Mouse (Mus musculus): ENCODE data around the gene Defb22. TPM values are rescaled to one million over a fixed set of nuclear protein-coding genes. Genes with fewer than 3 reads are reported as not detected.

Gene Defb22
- polyA plus RNA-seq, 1 experiment: not detected

- H3K36me3 ChIP-seq (ENCODE audit: control insufficient read depth, insufficient read depth): no peaks in the 10 kb centered on the region
- H3K4me3 ChIP-seq: no peak overlapping the region
- TF ChIP-seq POLR2AphosphoS2 (IDR thresholded peaks at IDR 0.05; ENCODE audit: insufficient read length, low read depth) (no peak), MAX (IDR thresholded peaks at IDR 0.05; ENCODE audit: low read depth) (no peak), CEBPB (IDR thresholded peaks at IDR 0.05; ENCODE audit: insufficient read depth, poor library complexity, severe bottlenecking) (no peak), REST (IDR thresholded peaks at IDR 0.05; ENCODE audit: insufficient read depth, insufficient read length) (no peak), TCF3 (IDR thresholded peaks at IDR 0.05; ENCODE audit: insufficient read length, low read depth) (no peak), SRF (IDR thresholded peaks at IDR 0.05; ENCODE audit: control insufficient read depth, insufficient read length, low read depth) (no peak), MYOD1 (IDR thresholded peaks at IDR 0.05; ENCODE audit: control insufficient read depth in 1 of 3, insufficient read length in 2 of 3, low read depth in 2 of 3) (no peak), USF1 (IDR thresholded peaks at IDR 0.05; ENCODE audit: low read depth) (no peak), MYOG (IDR thresholded peaks at IDR 0.05; ENCODE audit: control insufficient read depth in 1 of 3, insufficient read depth in 1 of 3, insufficient read length in 2 of 3, low read depth in 2 of 3) (no peak), POLR2A (IDR thresholded peaks at IDR 0.05; ENCODE audit: insufficient read length, low read depth) (no peak), TCF12 (IDR thresholded peaks at IDR 0.05; ENCODE audit: insufficient read depth, poor library complexity, severe bottlenecking) (no peak), E2F4 (IDR thresholded peaks at IDR 0.05; ENCODE audit: insufficient read depth) (no peak)
- no peak overlapping the region for H3K4me2 ChIP-seq (ENCODE audit: low read depth)
- H3K79me2 ChIP-seq (ENCODE audit: control insufficient read depth, insufficient read depth): no peaks in the 10 kb centered on the region
- no peak overlapping the region for H3ac ChIP-seq (ENCODE audit: control insufficient read depth, insufficient read length)
- peaks cover 14% of the 10 kb centered on the region for H3K27me3 ChIP-seq (ENCODE audit: control insufficient read depth, insufficient read depth, insufficient read length)
These were observed 51.0 kb downstream of the Defb22 start for GRCm38 (mm10) chr2:152438963-152439362.

DNA sequence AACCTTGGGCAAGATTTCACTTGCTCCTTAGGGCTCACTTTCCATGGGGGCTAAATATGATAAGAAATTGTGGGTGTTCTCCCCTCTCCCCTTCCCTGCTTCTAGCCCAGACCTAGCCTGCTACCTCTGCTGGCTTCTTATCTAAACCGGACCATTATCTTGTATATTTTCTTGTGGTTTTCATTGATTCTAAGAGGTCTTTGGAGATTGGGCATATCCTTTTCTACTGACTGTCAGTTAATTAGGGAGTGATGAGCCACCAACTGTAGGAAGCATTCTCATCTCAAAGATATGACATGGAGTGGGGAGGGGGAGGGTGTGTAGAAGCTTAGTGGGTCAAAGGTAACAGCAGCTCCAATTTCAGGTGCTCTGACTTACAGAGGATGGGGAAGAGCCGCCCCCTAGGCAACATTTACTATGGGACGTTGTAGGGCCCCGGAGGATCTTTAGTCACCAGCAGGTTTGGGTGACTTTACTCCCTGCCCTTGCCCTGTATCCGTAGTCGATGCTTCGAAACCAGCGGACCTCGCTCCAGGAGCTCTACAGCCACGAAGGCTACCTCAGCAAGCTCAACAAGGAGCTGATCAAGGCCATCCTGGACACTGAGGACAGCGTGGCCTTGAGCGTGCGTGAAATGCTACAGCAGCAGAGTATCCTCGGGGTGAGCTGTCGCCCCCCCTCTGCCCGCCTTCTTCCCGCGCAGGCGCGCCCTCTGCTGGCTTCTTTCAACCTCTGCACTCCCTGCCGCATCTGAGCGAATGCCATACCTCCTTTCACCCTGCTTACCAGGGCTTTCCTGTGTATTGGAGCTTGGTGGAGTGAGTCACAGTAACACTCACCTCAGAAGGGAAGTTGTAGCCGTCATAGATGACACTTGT lies 52.7 kb downstream of the Defb22 start:
- H3K79me2 ChIP-seq (ENCODE audit: control insufficient read depth, insufficient read depth): no peaks in the 10 kb centered on the region
- H3K4me3 ChIP-seq: no peak overlapping the region
- H3K36me3 ChIP-seq (ENCODE audit: control insufficient read depth, insufficient read depth): no peaks in the 10 kb centered on the region
- peak overlapping the region; percentile 53 for H3K4me2 ChIP-seq (ENCODE audit: low read depth)
- no peak overlapping the region for H3ac ChIP-seq (ENCODE audit: control insufficient read depth, insufficient read length)
- TF ChIP-seq TCF12 (IDR thresholded peaks at IDR 0.05; ENCODE audit: insufficient read depth, poor library complexity, severe bottlenecking): no peak
- TF ChIP-seq CEBPB (IDR thresholded peaks at IDR 0.05; ENCODE audit: insufficient read depth, poor library complexity, severe bottlenecking): no peak
- TF ChIP-seq SRF (IDR thresholded peaks at IDR 0.05; ENCODE audit: control insufficient read depth, insufficient read length, low read depth): no peak
- no peak for TF ChIP-seq MYOD1 (IDR thresholded peaks at IDR 0.05; ENCODE audit: control insufficient read depth in 1 of 3, insufficient read length in 2 of 3, low read depth in 2 of 3)
- TF ChIP-seq MYOG (IDR thresholded peaks at IDR 0.05; ENCODE audit: control insufficient read depth in 1 of 3, insufficient read depth in 1 of 3, insufficient read length in 2 of 3, low read depth in 2 of 3): no peak
- no peak for TF ChIP-seq TCF3 (IDR thresholded peaks at IDR 0.05; ENCODE audit: insufficient read length, low read depth)
- TF ChIP-seq E2F4 (IDR thresholded peaks at IDR 0.05; ENCODE audit: insufficient read depth): no peak
- no peak for TF ChIP-seq POLR2AphosphoS2 (IDR thresholded peaks at IDR 0.05; ENCODE audit: insufficient read length, low read depth)
- no peak for TF ChIP-seq REST (IDR thresholded peaks at IDR 0.05; ENCODE audit: insufficient read depth, insufficient read length)
- TF ChIP-seq USF1 (IDR thresholded peaks at IDR 0.05; ENCODE audit: low read depth): no peak
- peaks cover 21% of the 10 kb centered on the region for H3K27me3 ChIP-seq (ENCODE audit: control insufficient read depth, insufficient read depth, insufficient read length)

DNA sequence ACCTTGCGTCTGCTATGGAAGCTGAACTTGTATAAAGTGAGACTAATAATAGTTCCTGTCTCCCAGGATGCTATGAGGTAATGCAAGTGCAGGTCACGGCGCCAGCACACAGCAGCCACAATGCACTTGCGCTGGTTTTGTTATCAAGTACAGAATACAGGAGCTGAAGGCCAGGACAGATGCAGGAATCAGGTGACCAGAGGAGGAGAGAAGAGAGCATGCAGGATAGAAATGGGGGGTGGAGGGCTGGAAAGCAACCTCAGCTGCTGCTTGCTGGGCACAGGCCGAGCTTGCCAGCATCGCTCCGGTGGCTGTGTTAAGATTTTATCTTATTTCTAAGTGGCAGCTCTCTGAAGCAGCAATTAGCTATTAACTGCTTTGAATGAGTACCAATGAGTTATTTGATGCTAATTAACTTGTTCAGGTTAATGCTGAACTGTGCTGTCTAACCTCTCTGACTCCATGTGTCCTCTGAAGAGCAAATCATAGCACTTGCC lies 53.5 kb downstream of the Defb22 start:
- peaks cover 17% of the 10 kb centered on the region for H3K27me3 ChIP-seq (ENCODE audit: control insufficient read depth, insufficient read depth, insufficient read length)
- no peak overlapping the region for H3ac ChIP-seq (ENCODE audit: control insufficient read depth, insufficient read length)
- TF ChIP-seq USF1 (IDR thresholded peaks at IDR 0.05; ENCODE audit: low read depth) (no peak), MYOG (IDR thresholded peaks at IDR 0.05; ENCODE audit: control insufficient read depth in 1 of 3, insufficient read depth in 1 of 3, insufficient read length in 2 of 3, low read depth in 2 of 3) (no peak), POLR2A (IDR thresholded peaks at IDR 0.05; ENCODE audit: insufficient read length, low read depth) (no peak), MAX (IDR thresholded peaks at IDR 0.05; ENCODE audit: low read depth) (no peak), E2F4 (IDR thresholded peaks at IDR 0.05; ENCODE audit: insufficient read depth) (no peak), SRF (IDR thresholded peaks at IDR 0.05; ENCODE audit: control insufficient read depth, insufficient read length, low read depth) (no peak), TCF12 (IDR thresholded peaks at IDR 0.05; ENCODE audit: insufficient read depth, poor library complexity, severe bottlenecking) (no peak), POLR2AphosphoS2 (IDR thresholded peaks at IDR 0.05; ENCODE audit: insufficient read length, low read depth) (no peak), CEBPB (IDR thresholded peaks at IDR 0.05; ENCODE audit: insufficient read depth, poor library complexity, severe bottlenecking) (no peak), REST (IDR thresholded peaks at IDR 0.05; ENCODE audit: insufficient read depth, insufficient read length) (no peak), MYOD1 (IDR thresholded peaks at IDR 0.05; ENCODE audit: control insufficient read depth in 1 of 3, insufficient read length in 2 of 3, low read depth in 2 of 3) (no peak), TCF3 (IDR thresholded peaks at IDR 0.05; ENCODE audit: insufficient read length, low read depth) (no peak)
- no peak overlapping the region for H3K4me3 ChIP-seq
- no peak overlapping the region for H3K4me2 ChIP-seq (ENCODE audit: low read depth)
- H3K36me3 ChIP-seq (ENCODE audit: control insufficient read depth, insufficient read depth): no peaks in the 10 kb centered on the region
- no peaks in the 10 kb centered on the region for H3K79me2 ChIP-seq (ENCODE audit: control insufficient read depth, insufficient read depth)

Other genes with a start within 250 kb of the Defb22 start
- gene Tbc1d20, start 196.3 kb downstream of the Defb22 start, polyA plus RNA-seq (2012; fragmentation: generic; extraction: Trizol): 51.8 TPM
- gene Rbck1, start 157.5 kb downstream of the Defb22 start, polyA plus RNA-seq (2012; fragmentation: generic; extraction: Trizol): 73.3 TPM
- gene Trib3, start 146.1 kb downstream of the Defb22 start, polyA plus RNA-seq (2012; fragmentation: generic; extraction: Trizol): 410 TPM
- not detected for gene Nrsn2, start 113.5 kb downstream of the Defb22 start, polyA plus RNA-seq (2012; fragmentation: generic; extraction: Trizol)
- 7.8 TPM for gene Sox12, start 92.1 kb downstream of the Defb22 start, polyA plus RNA-seq (2012; fragmentation: generic; extraction: Trizol)
- gene Zcchc3, start 75.1 kb downstream of the Defb22 start, polyA plus RNA-seq (2012; fragmentation: generic; extraction: Trizol): not detected
- gene 6820408C15Rik, start 74.6 kb downstream of the Defb22 start, polyA plus RNA-seq (2012; fragmentation: generic; extraction: Trizol): not detected
- not detected for gene Defb23, start 25.5 kb downstream of the Defb22 start, polyA plus RNA-seq (2012; fragmentation: generic; extraction: Trizol)
- gene Defb20, start 13.1 kb downstream of the Defb22 start, polyA plus RNA-seq (2012; fragmentation: generic; extraction: Trizol): not detected
- gene Defb26, start 21.6 kb upstream of the Defb22 start, polyA plus RNA-seq (2012; fragmentation: generic; extraction: Trizol): not detected
- gene Defb28, start 28.1 kb upstream of the Defb22 start, polyA plus RNA-seq (2012; fragmentation: generic; extraction: Trizol): not detected
- not detected for gene Defb29, start 50.0 kb upstream of the Defb22 start, polyA plus RNA-seq (2012; fragmentation: generic; extraction: Trizol)
- not detected for gene Gm17416, start 79.2 kb upstream of the Defb22 start, polyA plus RNA-seq (2012; fragmentation: generic; extraction: Trizol)
- gene Defb21, start 82.6 kb upstream of the Defb22 start, polyA plus RNA-seq (2012; fragmentation: generic; extraction: Trizol): not detected
- not detected for gene Defb19, start 90.2 kb upstream of the Defb22 start, polyA plus RNA-seq (2012; fragmentation: generic; extraction: Trizol)
- gene Defb45, start 109.3 kb upstream of the Defb22 start, polyA plus RNA-seq (2012; fragmentation: generic; extraction: Trizol): 0.30 TPM
- not detected for gene Defb36, start 114.2 kb upstream of the Defb22 start, polyA plus RNA-seq (2012; fragmentation: generic; extraction: Trizol)
- 8.8 TPM for gene Defb25, start 132.9 kb upstream of the Defb22 start, polyA plus RNA-seq (2012; fragmentation: generic; extraction: Trizol)
- gene Rem1, start 136.8 kb upstream of the Defb22 start, polyA plus RNA-seq (2012; fragmentation: generic; extraction: Trizol): 28.3 TPM
- 190 TPM for gene H13, start 179.3 kb upstream of the Defb22 start, polyA plus RNA-seq (2012; fragmentation: generic; extraction: Trizol)
- gene Mcts2, start 196.9 kb upstream of the Defb22 start, polyA plus RNA-seq (2012; fragmentation: generic; extraction: Trizol): 27.0 TPM
- 59.5 TPM for gene Id1, start 246.1 kb upstream of the Defb22 start, polyA plus RNA-seq (2012; fragmentation: generic; extraction: Trizol)

Data from myocyte (in vitro differentiated cells).